Mouse (Mus musculus) kidney, adult 8-10 months (tissue): Measurements from ENCODE around the gene Rab3d.

Source experiments
- DNase-seq, 2 experiments: peaks; one replicate each; pipeline ENCODE4 v3.0.0; 2022

The Rab3d gene

GRCm38 (mm10) chr9:21937711-21938175, 19.8 kb upstream of the Rab3d start:
- DNase-seq = no peak

GRCm38 (mm10) chr9:21936692-21937570, 18.9 kb upstream of the Rab3d start, which contains the start of gene Plppr2:
TSS of gene Plppr2 (plus strand) at chr9:21937033.
- peak; percentile 96 to 97 for DNase-seq

- DNase-seq = no peak
These were observed 17.6 kb upstream of the Rab3d start for GRCm38 (mm10) chr9:21935466-21936131.

GRCm38 (mm10) chr9:21934021-21934420, 16.0 kb upstream of the Rab3d start:
- DNase-seq = no peak

GRCm38 (mm10) chr9:21932445-21933137, 14.6 kb upstream of the Rab3d start:
- DNase-seq = no peak

GRCm38 (mm10) chr9:21932006-21932405, 14.0 kb upstream of the Rab3d start:
- no peak for DNase-seq

GRCm38 (mm10) chr9:21929208-21929607, 11.2 kb upstream of the Rab3d start:
- no peak for DNase-seq

- DNase-seq = peak; percentile 95 to 98
These were observed 9.3 kb upstream of the Rab3d start, which contains the start of the genes Ccdc159 and Tmem205 for GRCm38 (mm10) chr9:21927208-21927753. TSS of gene Ccdc159 (plus strand) at chr9:21927471. TSS of gene Tmem205 (minus strand) at chr9:21927556.

- DNase-seq = peak in 1 of 2 experiments; percentile 30
These were observed 8.8 kb upstream of the Rab3d start for GRCm38 (mm10) chr9:21926784-21927183.

GRCm38 (mm10) chr9:21926155-21926554, 8.2 kb upstream of the Rab3d start:
- DNase-seq = peak; percentile 34 to 60

- no peak for DNase-seq
These were observed 7.5 kb upstream of the Rab3d start for GRCm38 (mm10) chr9:21925506-21925905.

GRCm38 (mm10) chr9:21925034-21925433, 7.0 kb upstream of the Rab3d start:
- no peak for DNase-seq

- DNase-seq = peak; percentile 88 to 90
These were observed 6.1 kb upstream of the Rab3d start for GRCm38 (mm10) chr9:21924099-21924493.

- DNase-seq = no peak
These were observed 5.6 kb upstream of the Rab3d start for GRCm38 (mm10) chr9:21923490-21924098.

GRCm38 (mm10) chr9:21923036-21923435, 5.0 kb upstream of the Rab3d start:
- no peak for DNase-seq

- no peak for DNase-seq
These were observed 846 bp upstream of the Rab3d start for GRCm38 (mm10) chr9:21918692-21919384.

GRCm38 (mm10) chr9:21917493-21918034, 428 bp downstream of the Rab3d start:
- DNase-seq = peak in 1 of 2 experiments; percentile 24

- DNase-seq = no peak
These were observed 1.0 kb downstream of the Rab3d start for GRCm38 (mm10) chr9:21916851-21917492.

GRCm38 (mm10) chr9:21909474-21910223, 8.3 kb downstream of the Rab3d start:
- no peak for DNase-seq

GRCm38 (mm10) chr9:21908216-21908615, 9.8 kb downstream of the Rab3d start:
- no peak for DNase-seq
